Mouse (Mus musculus): ENCODE data around the gene Fancc. TPM values are rescaled to one million over a fixed set of nuclear protein-coding genes. Genes with fewer than 3 reads are reported as not detected.

The Fancc gene
- polyA plus RNA-seq, 1 experiment from 2014 or later: 21.8 TPM

DNA sequence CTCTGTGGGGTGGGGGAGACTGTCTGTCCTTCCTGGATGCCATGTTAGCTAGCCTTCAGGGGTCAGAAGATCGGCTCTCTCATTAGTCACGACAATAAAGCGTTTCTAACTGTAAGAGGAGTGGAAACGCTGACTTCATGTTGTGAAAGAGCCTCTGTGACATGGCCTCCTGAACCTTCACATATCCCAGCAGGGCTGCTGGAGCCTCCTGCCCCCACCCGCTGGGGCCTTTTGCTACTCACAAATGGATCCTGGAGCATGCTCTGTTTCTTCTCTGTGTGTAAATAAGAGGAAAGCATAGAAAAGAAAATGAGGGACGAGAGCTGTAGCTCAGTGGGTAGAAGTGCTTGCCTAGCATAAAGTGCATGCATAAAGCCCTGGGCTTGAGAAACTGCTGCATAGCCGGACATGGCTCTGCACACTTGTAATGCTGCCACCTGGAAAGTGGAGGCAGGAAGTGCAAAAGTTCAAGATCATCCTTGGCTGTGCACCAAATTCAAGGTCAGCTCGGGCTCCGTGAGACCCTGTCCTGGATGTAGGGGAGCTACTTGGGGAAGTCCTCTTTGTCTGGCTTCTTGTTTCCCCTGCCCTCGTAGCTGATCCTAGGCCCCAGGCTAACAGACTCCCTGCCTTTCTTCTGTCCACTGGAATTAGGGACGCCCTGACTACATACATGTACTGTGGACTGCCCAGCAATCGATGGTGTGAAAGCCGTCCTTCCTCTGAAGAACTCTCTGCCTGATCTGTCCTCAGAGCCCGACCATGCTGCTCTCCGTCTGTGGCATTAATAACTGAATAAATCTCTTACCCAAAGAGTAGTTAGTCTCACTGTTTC, 202.5 kb downstream of the Fancc start:
- WGBS: 41% methylated on average over 15 of the region's 15 CpGs
- Histone ChIP-seq H3K9me3 (no peaks in the 10 kb centered on the region), H3K4me3 (no peak overlapping the region), H3K27me3 (no peaks in the 10 kb centered on the region), H3K4me1 (peaks cover 57% of the 10 kb centered on the region), H3K4me2 (no peak overlapping the region), H3K27ac (peak overlapping the region; percentile 68), H3K36me3 (peaks cover 86% of the 10 kb centered on the region), H3K9ac (no peak overlapping the region)
- no peak for ATAC-seq (ENCODE audit: insufficient number of reproducible peaks, low FRiP score, low TSS enrichment, low read depth)

DNA sequence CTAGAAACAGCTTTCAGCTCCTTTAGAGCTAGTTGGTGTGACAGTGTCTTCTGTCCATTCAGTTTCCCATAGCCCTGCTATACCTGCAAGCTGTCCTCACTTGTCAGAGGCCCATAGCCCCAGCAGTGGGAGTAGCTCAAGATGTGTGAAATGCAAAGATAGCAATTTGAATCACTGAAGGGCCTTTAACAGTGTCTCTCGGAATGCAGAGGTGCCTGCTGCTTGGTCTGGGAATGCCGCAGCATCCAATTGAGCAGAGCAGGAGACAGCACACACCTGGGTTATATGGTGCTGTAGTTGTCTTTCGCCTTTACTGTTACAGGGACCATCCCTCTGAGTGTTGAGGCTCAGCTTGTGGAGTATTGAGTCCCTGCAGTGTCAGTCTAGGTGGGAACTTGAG, 203.4 kb downstream of the Fancc start:
- no peaks in the 10 kb centered on the region for H3K27me3 ChIP-seq
- H3K27ac ChIP-seq: peak overlapping the region; percentile 68
- no peak overlapping the region for H3K4me2 ChIP-seq
- H3K9me3 ChIP-seq: no peaks in the 10 kb centered on the region
- whole genome bisulfite sequencing: 58% methylated on average over 3 of the region's 3 CpGs
- H3K9ac ChIP-seq: no peak overlapping the region
- H3K36me3 ChIP-seq: peaks cover 82% of the 10 kb centered on the region
- no peak overlapping the region for H3K4me3 ChIP-seq
- peaks cover 65% of the 10 kb centered on the region for H3K4me1 ChIP-seq
- ATAC-seq (ENCODE audit: insufficient number of reproducible peaks, low FRiP score, low TSS enrichment, low read depth): no peak

DNA sequence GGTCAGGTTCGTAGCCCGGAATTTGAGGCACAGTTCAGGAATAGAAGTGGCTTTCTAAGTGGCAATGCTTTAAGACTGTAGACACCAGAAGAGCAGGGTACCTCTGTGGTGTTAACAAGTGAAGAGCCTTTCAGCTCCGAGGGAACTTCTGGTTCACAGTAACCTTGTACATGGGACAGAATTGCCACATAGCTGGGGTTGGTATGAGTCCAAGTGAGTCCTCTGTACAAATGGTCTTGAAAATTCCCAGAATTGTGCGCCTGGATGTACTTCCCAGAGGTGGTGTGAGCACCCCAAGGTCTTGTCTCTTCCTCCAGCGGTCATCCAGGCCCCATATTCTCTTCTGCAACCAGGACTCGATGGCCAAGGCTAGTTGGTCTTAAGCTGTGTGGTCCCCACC, 206.1 kb downstream of the Fancc start:
- Histone ChIP-seq H3K9me3 (no peaks in the 10 kb centered on the region), H3K9ac (no peak overlapping the region), H3K27ac (no peak overlapping the region), H3K4me1 (peaks cover 85% of the 10 kb centered on the region), H3K36me3 (peaks cover 81% of the 10 kb centered on the region), H3K4me3 (no peak overlapping the region), H3K27me3 (no peaks in the 10 kb centered on the region), H3K4me2 (no peak overlapping the region)
- 92% methylated on average over 6 of the region's 6 CpGs for WGBS
- ATAC-seq (ENCODE audit: insufficient number of reproducible peaks, low FRiP score, low TSS enrichment, low read depth): no peak

DNA sequence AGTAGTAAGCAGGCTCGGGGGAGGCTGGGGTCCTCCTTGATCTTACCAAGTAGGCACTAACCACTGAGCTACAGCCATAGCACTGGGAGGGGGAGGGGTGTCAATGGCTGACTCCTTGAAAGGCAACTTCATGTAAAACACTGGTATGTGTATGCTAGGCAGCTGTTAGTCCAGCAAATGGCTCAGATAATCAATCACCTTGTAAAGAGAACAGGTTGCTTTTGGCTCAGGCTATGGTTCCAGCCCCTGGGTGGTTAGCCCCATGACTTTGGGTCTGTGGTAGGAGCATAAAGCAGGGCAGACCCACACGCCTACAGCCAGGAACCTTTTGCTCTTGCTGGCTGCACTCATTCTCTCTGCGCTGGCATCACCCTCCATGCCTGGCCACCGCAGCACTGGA, 207.0 kb downstream of the Fancc start:
- Histone ChIP-seq H3K4me1 (peaks cover 84% of the 10 kb centered on the region), H3K9ac (no peak overlapping the region), H3K27ac (peak overlapping the region; percentile 17; the same call in 1 of the 2 replicates), H3K36me3 (peaks cover 80% of the 10 kb centered on the region), H3K9me3 (no peaks in the 10 kb centered on the region), H3K4me3 (no peak overlapping the region), H3K4me2 (no peak overlapping the region), H3K27me3 (no peaks in the 10 kb centered on the region)
- no peak for ATAC-seq (ENCODE audit: insufficient number of reproducible peaks, low FRiP score, low TSS enrichment, low read depth)
- 72% methylated on average over 4 of the region's 4 CpGs for WGBS

DNA sequence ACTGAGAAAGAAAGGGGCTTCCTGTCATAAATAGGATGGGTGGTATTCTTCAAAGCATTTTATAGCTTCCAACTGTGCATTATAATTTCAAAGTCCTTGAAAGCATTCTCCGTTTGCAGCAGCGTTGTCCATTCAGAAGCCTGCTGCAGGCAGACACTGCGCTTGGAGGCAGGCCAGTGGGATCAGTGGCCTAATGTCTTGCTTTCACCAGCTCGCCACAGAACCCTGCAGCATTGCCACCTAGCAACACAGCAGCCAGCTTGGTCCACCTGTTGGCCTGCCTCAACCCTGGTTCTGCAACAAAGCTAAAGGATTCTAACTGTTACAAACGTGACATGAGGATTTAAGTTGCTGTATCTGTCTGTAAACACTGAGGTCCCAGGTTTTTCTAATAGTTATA, 207.4 kb downstream of the Fancc start:
- 0 out of 2 replicates have a peak overlapping the region, but pooled peaks have one; percentile 17 for H3K27ac ChIP-seq

DNA sequence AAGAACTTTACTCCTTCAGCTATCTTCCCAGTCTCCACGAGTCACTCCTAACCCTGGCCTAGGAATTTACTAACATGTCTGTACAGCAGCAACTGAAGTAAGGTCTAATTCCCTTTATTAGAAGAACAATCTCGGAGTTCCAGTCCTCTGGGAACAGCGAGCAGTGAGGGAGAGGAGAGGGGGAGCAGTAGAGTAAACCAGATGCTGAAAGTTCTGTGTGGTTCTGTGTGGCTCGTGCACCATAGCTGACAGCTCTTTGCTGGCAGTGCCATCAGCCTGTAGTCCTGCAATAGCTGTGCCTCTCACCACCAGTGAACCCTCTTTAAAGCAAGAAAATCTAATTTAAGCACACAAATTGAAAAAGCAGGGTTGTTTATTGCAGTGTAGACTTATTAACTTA, 207.9 kb downstream of the Fancc start:
- Histone ChIP-seq H3K27ac (peak overlapping the region; percentile 63), H3K4me2 (no peak overlapping the region), H3K4me3 (no peak overlapping the region), H3K4me1 (peaks cover 75% of the 10 kb centered on the region), H3K36me3 (peaks cover 81% of the 10 kb centered on the region), H3K9me3 (no peaks in the 10 kb centered on the region), H3K9ac (no peak overlapping the region), H3K27me3 (no peaks in the 10 kb centered on the region)
- 7% methylated on average over 4 of the region's 4 CpGs for WGBS
- no peak for ATAC-seq (ENCODE audit: insufficient number of reproducible peaks, low FRiP score, low TSS enrichment, low read depth)

More for the DNA sequence above, 207.4 kb downstream of the Fancc start:
- 27% methylated on average over 5 of the region's 5 CpGs for WGBS
- ATAC-seq (ENCODE audit: insufficient number of reproducible peaks, low FRiP score, low TSS enrichment, low read depth): no peak
- H3K4me2 ChIP-seq: no peak overlapping the region
- no peaks in the 10 kb centered on the region for H3K27me3 ChIP-seq
- H3K36me3 ChIP-seq: peaks cover 82% of the 10 kb centered on the region
- H3K4me1 ChIP-seq: peaks cover 81% of the 10 kb centered on the region
- no peak overlapping the region for H3K9ac ChIP-seq
- H3K9me3 ChIP-seq: no peaks in the 10 kb centered on the region
- no peak overlapping the region for H3K4me3 ChIP-seq

DNA sequence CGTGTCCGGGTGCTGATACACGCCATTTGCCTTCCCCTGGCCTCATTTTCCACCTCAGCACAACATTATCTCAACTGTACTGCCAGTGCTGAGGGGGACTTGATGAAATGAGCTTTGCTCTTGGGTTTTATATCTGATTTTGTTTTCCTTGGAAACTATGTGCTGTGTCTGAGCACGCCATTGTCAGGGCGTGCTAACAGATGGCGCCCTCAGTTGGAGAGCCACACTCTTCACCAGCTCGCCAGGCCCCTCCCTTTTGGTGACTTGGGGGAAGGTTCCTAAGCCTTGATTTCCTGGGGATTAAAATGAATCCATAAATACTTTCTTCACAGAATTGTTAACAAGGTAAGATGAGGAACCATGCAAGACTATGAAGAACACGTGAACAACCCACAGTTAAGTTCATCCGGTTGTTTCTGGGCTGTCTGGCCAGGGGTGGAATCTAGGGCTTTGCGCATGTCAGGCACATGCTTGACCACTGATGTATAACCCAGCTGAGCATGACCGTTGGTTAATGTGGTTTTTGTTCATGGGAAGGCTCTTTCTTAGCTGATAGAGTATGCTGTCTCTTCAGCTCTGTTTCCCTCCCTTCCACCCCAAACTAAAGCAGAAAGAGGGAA, 210.5 kb downstream of the Fancc start:
- Histone ChIP-seq H3K36me3 (peaks cover 84% of the 10 kb centered on the region), H3K4me2 (no peak overlapping the region), H3K4me3 (no peak overlapping the region), H3K9me3 (no peaks in the 10 kb centered on the region), H3K9ac (no peak overlapping the region), H3K27ac (peak overlapping the region; percentile 35), H3K4me1 (peaks cover 78% of the 10 kb centered on the region), H3K27me3 (no peaks in the 10 kb centered on the region)
- WGBS: 61% methylated on average over 11 of the region's 11 CpGs
- no peak for ATAC-seq (ENCODE audit: insufficient number of reproducible peaks, low FRiP score, low TSS enrichment, low read depth)

DNA sequence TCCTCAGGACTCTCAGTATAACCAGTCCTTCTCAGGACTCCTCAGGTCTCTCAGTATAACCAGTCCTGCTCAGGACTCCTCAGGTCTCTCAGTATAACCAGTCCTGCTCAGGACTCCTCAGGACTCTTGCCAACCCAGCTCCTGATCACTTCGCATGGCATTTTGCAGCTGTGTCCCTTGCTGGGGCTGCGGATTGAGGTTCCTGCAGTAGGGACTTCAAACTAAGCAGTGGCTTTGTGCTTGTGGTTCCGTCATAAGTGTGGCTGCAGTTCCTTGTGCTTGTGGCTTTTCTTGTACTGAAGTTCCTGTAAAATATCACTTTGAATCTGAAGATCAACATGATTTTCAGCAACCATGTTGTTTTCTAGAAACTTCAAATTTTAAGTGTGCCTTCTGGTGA, 212.3 kb downstream of the Fancc start:
- H3K36me3 ChIP-seq: peaks cover 67% of the 10 kb centered on the region
- peaks cover 82% of the 10 kb centered on the region for H3K4me1 ChIP-seq
- H3K9ac ChIP-seq: no peak overlapping the region
- H3K4me3 ChIP-seq: no peak overlapping the region
- H3K27ac ChIP-seq: peak overlapping the region; percentile 23; the same call in 1 of the 2 replicates
- H3K9me3 ChIP-seq: no peaks in the 10 kb centered on the region
- 81% methylated on average over 3 of the region's 3 CpGs for WGBS
- H3K27me3 ChIP-seq: no peaks in the 10 kb centered on the region
- no peak overlapping the region for H3K4me2 ChIP-seq
- ATAC-seq (ENCODE audit: insufficient number of reproducible peaks, low FRiP score, low TSS enrichment, low read depth): no peak

DNA sequence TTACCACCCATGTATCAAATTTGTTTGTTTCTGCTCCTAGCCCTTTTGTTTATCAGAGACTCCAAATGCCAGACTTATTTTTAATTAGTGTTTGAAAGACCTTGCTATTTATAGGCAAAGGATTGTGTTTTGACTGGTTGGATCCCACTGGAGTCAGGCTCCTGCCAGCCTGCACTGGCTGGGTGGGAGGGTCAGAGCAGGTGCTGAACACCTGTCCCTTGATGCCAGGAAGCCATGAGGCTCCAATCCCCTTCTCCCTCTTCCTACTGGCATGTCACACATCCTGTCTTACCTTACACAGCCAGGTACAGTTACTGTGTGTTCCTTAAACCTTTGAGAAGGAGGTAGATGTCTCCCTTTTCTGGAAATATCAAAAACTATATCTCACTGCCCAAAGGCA, 213.8 kb downstream of the Fancc start:
- Histone ChIP-seq H3K9me3 (no peaks in the 10 kb centered on the region), H3K27me3 (no peaks in the 10 kb centered on the region), H3K27ac (0 out of 2 replicates have a peak overlapping the region, but pooled peaks have one; percentile 8), H3K4me1 (peaks cover 83% of the 10 kb centered on the region), H3K36me3 (peaks cover 57% of the 10 kb centered on the region), H3K4me2 (no peak overlapping the region), H3K9ac (no peak overlapping the region), H3K4me3 (no peak overlapping the region)
- no peak for ATAC-seq (ENCODE audit: insufficient number of reproducible peaks, low FRiP score, low TSS enrichment, low read depth)

DNA sequence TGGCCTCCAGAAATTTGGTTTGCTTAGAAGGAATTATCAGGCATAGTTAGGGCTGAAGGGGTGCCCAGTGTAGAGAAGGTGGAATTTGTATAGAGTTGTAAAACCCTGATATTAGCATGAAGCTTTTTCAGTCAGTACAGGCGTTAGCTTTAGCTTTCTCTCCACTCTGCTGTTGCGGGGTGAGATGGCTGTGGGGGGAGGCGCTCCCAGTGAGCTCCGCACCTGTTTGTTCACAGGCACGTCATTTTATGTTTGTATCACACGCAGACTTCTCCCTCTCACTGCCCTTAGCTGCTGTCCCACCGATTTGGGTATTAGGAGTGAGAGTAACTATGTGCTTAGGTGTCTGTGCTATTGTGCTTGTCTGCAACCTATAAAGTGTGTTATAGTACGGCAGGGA, 215.9 kb downstream of the Fancc start:
- Histone ChIP-seq H3K4me2 (peak overlapping the region; percentile 44), H3K9ac (no peak overlapping the region), H3K27ac (peak overlapping the region; percentile 84), H3K4me3 (peak overlapping the region; percentile 49), H3K9me3 (no peaks in the 10 kb centered on the region), H3K27me3 (no peaks in the 10 kb centered on the region), H3K4me1 (peaks cover 76% of the 10 kb centered on the region), H3K36me3 (peaks cover 38% of the 10 kb centered on the region)
- WGBS: 32% methylated on average over 8 of the region's 8 CpGs
- ATAC-seq (ENCODE audit: insufficient number of reproducible peaks, low FRiP score, low TSS enrichment, low read depth): no peak

DNA sequence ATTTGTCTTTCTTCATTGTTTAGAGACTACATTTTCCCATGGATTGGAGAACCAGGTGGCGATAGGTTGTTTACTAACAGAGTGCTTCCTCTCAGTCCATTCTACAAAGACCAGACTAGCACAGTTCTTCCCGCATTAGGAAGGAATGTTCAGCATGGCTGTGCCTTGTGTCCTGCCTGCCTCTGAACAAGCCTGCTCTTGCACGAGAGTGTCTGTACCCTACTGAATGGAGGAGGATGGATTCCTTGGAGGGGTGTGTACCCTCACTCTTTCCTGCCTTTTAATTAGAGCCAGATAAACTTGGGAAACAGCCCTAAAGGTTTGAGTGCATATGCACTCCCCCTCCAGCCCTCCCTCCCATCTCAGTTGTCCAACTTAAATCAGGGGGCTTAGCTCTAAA, 216.7 kb downstream of the Fancc start:
- peak; percentile 65; the same call in 1 of the 2 replicates for ATAC-seq (ENCODE audit: insufficient number of reproducible peaks, low FRiP score, low TSS enrichment, low read depth)
- Histone ChIP-seq H3K27me3 (no peaks in the 10 kb centered on the region), H3K4me2 (peak overlapping the region; percentile 44), H3K4me1 (peaks cover 69% of the 10 kb centered on the region), H3K4me3 (peak overlapping the region; percentile 49), H3K36me3 (peaks cover 32% of the 10 kb centered on the region), H3K27ac (peak overlapping the region; percentile 84), H3K9me3 (no peaks in the 10 kb centered on the region), H3K9ac (0 out of 2 replicates have a peak overlapping the region, but pooled peaks have one; percentile 15)
- WGBS: 15% methylated on average over 3 of the region's 3 CpGs

DNA sequence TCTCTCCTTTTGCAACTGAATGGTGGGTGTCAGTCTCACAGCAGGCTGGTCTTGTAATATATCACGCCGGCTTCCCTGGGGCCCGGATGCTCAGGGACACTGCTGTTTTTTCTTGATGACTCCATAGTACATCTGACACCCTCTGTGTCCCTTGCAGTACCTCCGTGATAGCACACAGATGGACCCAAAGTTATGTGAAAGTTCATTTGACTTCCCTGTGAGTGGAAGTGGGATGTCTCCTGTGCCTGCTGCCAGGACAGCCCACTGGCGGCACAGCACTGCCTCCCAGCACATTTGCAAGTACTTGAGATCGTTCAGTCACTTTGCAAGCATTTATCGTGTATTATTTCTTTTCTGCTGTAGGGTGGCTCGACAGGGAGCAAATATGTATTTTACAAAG, 217.3 kb downstream of the Fancc start:
- H3K36me3 ChIP-seq: peaks cover 27% of the 10 kb centered on the region
- H3K9me3 ChIP-seq: no peaks in the 10 kb centered on the region
- H3K27me3 ChIP-seq: no peaks in the 10 kb centered on the region
- H3K4me2 ChIP-seq: peak overlapping the region; percentile 44
- H3K9ac ChIP-seq: 0 out of 2 replicates have a peak overlapping the region, but pooled peaks have one; percentile 8
- 26% methylated on average over 8 of the region's 8 CpGs for WGBS
- H3K4me1 ChIP-seq: peaks cover 66% of the 10 kb centered on the region
- peak overlapping the region; percentile 84 for H3K27ac ChIP-seq
- ATAC-seq (ENCODE audit: insufficient number of reproducible peaks, low FRiP score, low TSS enrichment, low read depth): no peak
- peak overlapping the region; percentile 49 for H3K4me3 ChIP-seq
